8 mouse cellular contexts compared by ENCODE assay signal in the genomic region with DNA sequence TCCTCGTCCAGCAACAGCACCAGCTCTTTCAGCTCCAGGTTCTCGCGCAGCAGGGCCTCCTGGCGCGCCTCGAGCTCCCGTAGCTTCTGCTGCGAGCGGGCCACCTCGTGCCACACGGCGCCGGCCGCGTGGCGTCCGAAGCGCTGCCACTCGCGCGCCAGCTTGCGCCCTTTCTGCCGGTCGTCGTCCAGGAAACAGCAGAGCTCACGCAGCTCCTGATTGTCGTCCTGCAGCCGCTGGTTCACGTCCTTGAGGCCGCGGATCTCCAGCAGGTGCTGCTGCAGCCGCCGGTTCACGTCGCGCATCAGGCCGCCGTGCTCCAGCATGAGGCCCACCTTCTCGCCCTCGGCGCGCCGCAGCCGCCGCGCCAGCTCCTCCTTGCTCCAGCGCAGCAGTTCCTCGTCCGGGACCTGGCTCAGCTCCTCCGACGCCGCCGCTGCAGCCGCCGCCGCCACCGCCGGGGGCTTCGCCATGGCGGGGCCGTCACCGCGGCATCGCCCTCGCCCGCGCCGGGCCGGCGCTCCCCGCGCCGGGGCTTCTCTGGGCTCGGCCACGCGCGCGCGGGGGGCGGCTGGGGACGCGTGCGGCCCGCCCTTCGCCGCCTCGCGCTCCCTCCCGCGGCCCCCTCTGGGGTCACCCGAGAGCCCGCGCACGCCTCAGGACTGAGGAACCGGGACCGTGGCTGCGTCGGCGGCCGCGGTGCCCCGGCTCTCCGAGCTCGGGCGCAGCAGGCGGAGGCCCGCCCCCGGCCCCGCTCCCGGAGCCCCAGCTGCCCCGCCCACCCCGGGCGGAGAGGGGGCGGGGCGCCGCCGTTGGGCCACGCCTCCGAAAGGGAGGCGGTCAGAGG. TPM values are rescaled to one million over a fixed set of nuclear protein-coding genes. Genes with fewer than 3 reads are reported as not detected.
DNase-seq lines count a peak whose midpoint lies in the region; ATAC-seq and TF ChIP-seq lines count a peak whose summit lies in the region.

A gene (minus strand): TSS at position 765 of the 847 bp plus-strand sequence.

- no peak for TF ChIP-seq EP300 in ES-Bruce4 (IDR thresholded peaks at IDR 0.05; ENCODE audit: insufficient read depth, low read depth, low read length)

- no peaks in the 10 kb centered on the region; the same call in none of the 2 replicates for H3K36me3 ChIP-seq in ES-Bruce4 (ENCODE audit: control insufficient read depth, insufficient read depth, low read length, poor library complexity, severe bottlenecking)
- no peaks in the 10 kb centered on the region for H3K36me3 ChIP-seq in hindbrain, embryonic 16.5 days (ENCODE audit: control insufficient read depth, insufficient read depth, low read length)
- no peaks in the 10 kb centered on the region for H3K36me3 ChIP-seq in limb, embryonic 14.5 days (ENCODE audit: control insufficient read depth, insufficient read depth, low read length)

- peak within 1 kb of the TSS; percentile 71 for H3K4me2 ChIP-seq in hindbrain, embryonic 16.5 days (ENCODE audit: low read length)
- peak within 1 kb of the TSS; percentile 89 for H3K4me2 ChIP-seq in limb, embryonic 14.5 days (replicated peaks; ENCODE audit: low read depth, low read length, severe bottlenecking)

- ATAC-seq in hindbrain, embryonic 16.5 days = 0 out of 2 replicates have a peak, but pooled peaks have one; percentile 0
- peak; percentile 3; the same call in 1 of the 2 replicates for ATAC-seq in limb, embryonic 14.5 days (ENCODE audit: low FRiP score, low read depth)

- H3K4me1 ChIP-seq in ES-Bruce4 (ENCODE audit: control insufficient read depth, insufficient read depth, low read length) = peaks cover 7% of the 10 kb centered on the region
- H3K4me1 ChIP-seq in hindbrain, embryonic 16.5 days (ENCODE audit: control insufficient read depth, insufficient read depth, low read depth, low read length) = peaks cover 58% of the 10 kb centered on the region
- H3K4me1 ChIP-seq in limb, embryonic 14.5 days (ENCODE audit: control insufficient read depth, insufficient read depth, low read length) = peaks cover 49% of the 10 kb centered on the region

- peak within 1 kb of the TSS; percentile 89 for H3K9ac ChIP-seq in ES-Bruce4 (ENCODE audit: low read depth, poor library complexity, severe bottlenecking)
- peak within 1 kb of the TSS; percentile 91 for H3K9ac ChIP-seq in hindbrain, embryonic 16.5 days (ENCODE audit: low read depth, low read length)
- H3K9ac ChIP-seq in limb, embryonic 14.5 days (ENCODE audit: low read depth, low read length, severe bottlenecking) = peak within 1 kb of the TSS; percentile 68

- DNase-seq in 3134 (ENCODE audit: extremely low read depth, insufficient read length, low spot score) (peak; percentile 45), adipocyte (ENCODE audit: low spot score) (no peak)
- DNase-seq in cerebellum, adult 9-10 months = peak; percentile 69
- no peak for DNase-seq in gastrocnemius, adult 18-20 months (ENCODE audit: low spot score)
- DNase-seq in limb, embryonic 14.5 days (ENCODE audit: low spot score) = no peak
- DNase-seq in naive thymus-derived CD4-positive, alpha-beta T cell, adult 2 months (ENCODE audit: low read depth) = peak; percentile 74

- H3K27ac ChIP-seq in ES-Bruce4 (ENCODE audit: insufficient read depth, low read length) = no peak within 1 kb of the TSS
- H3K27ac ChIP-seq in hindbrain, embryonic 16.5 days (ENCODE audit: low read depth, low read length) = peak within 1 kb of the TSS; percentile 94
- H3K27ac ChIP-seq in limb, embryonic 14.5 days (replicated peaks; ENCODE audit: low read depth, low read length) = peak within 1 kb of the TSS; percentile 82

- under 1% methylated on average over 95 of the region's 120 CpGs for WGBS in hindbrain, embryonic 16.5 days
- WGBS in limb, embryonic 14.5 days = 0% methylated on average over 53 of the region's 120 CpGs

- H3K9me3 ChIP-seq in ES-Bruce4 (replicated peaks; ENCODE audit: control insufficient read depth, insufficient read depth, low read length, poor library complexity, severe bottlenecking) = no peaks in the 10 kb centered on the region
- no peaks in the 10 kb centered on the region for H3K9me3 ChIP-seq in hindbrain, embryonic 16.5 days (ENCODE audit: control insufficient read depth, low read length)
- no peaks in the 10 kb centered on the region for H3K9me3 ChIP-seq in limb, embryonic 14.5 days (ENCODE audit: control insufficient read depth, low read length)

- no peak for TF ChIP-seq POLR2A in ES-Bruce4 (IDR thresholded peaks at IDR 0.05; ENCODE audit: insufficient read depth, low read length)
- 0 out of 2 replicates have a peak, but pooled peaks have one; percentile 48 for TF ChIP-seq POLR2A in limb, embryonic 14.5 days (IDR thresholded peaks at IDR 0.05; ENCODE audit: borderline replicate concordance, extremely low read depth, insufficient read depth, insufficient read length)

- TF ChIP-seq CTCF in ES-Bruce4 (IDR thresholded peaks at IDR 0.05; ENCODE audit: low read depth, low read length) = no peak

- H3K4me3 ChIP-seq in ES-Bruce4 (ENCODE audit: low read depth, low read length) = peak within 1 kb of the TSS; percentile 88
- H3K4me3 ChIP-seq in hindbrain, embryonic 16.5 days (ENCODE audit: low read length) = peak within 1 kb of the TSS; percentile 90
- H3K4me3 ChIP-seq in limb, embryonic 14.5 days (replicated peaks; ENCODE audit: low read length) = peak within 1 kb of the TSS; percentile 71

- H3K27me3 ChIP-seq in ES-Bruce4 (ENCODE audit: control insufficient read depth, insufficient read depth, low read length, poor library complexity, severe bottlenecking) = no peaks in the 10 kb centered on the region
- H3K27me3 ChIP-seq in hindbrain, embryonic 16.5 days (replicated peaks; ENCODE audit: control insufficient read depth, insufficient read depth, low read length) = no peaks in the 10 kb centered on the region
- H3K27me3 ChIP-seq in limb, embryonic 14.5 days (ENCODE audit: control insufficient read depth, insufficient read depth, low read length) = no peaks in the 10 kb centered on the region

RNA-seq across cellular contexts. Expression of the gene that starts here (rescaled TPM):
- 21.0 and 22.0 TPM in 2 replicates for polyA plus RNA-seq in ES-Bruce4 (2011; ENCODE audit: insufficient read depth, insufficient read length, low read depth, missing spikeins)
- total RNA-seq in gastrocnemius, adult 18-20 months (2021) = 10 to 100 TPM; 39.4 to 42.6 TPM
- polyA plus RNA-seq in hindbrain, embryonic 16.5 days (2015; fragmentation: Nextera tagmentation; extraction: Ambion mirVana) = 7.5 and 10.2 TPM in 2 replicates
- polyA plus RNA-seq in limb, embryonic 14.5 days (2012; rRNA removed) = 9.9 and 13.1 TPM in 2 replicates
- polyA plus RNA-seq in limb, embryonic 14.5 days (2014; fragmentation: Nextera tagmentation; extraction: Ambion mirVana) = 6.1 and 6.4 TPM in 2 replicates

Comparison
In these comparisons a context has a peak if more than half of its experiments do, and no peak if none do; other contexts are left out.
1. DNase-seq: peak in 3134 (single experiment), cerebellum, adult 9-10 months (single experiment) and naive thymus-derived CD4-positive, alpha-beta T cell, adult 2 months (single experiment); none in gastrocnemius, adult 18-20 months (single experiment), limb, embryonic 14.5 days (single experiment) and adipocyte (single experiment).
2. Peak in every context shown above with its lines, with median percentiles within 50 percentile points of each other: H3K4me3 ChIP-seq and H3K9ac ChIP-seq.